Mouse (Mus musculus): ENCODE results near the gene Tpm1.

DNA sequence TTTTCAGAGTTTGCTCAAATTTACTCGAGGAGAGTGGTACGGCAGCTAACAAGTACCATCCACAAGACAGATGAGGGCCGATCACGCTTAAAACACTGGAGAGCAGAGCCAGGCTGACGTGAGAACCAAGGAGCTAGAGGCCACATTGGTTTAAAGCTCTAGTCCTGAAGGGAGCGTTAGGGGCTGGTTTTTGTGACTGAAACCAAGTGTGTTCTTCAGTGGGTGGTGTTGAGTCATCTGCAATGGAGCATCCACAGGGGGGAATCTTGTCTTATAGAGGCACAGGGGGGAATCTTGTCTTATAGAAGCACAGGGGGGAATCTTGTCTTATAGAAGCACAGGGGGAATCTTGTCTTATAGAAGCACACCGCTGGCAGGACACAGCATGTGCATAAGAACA lies 22.3 kb downstream of the Tpm1 start:
- TF ChIP-seq MAFK (IDR thresholded peaks at IDR 0.05; ENCODE audit: insufficient read depth, low read depth, low read length), result no peak
- no peak for TF ChIP-seq HCFC1 (IDR thresholded peaks at IDR 0.05; ENCODE audit: borderline replicate concordance, insufficient read depth, low read length)
